Mouse (Mus musculus): ENCODE data around the gene Apoh.
A peak's percentile ranks its signal among the peaks of the same experiment; 100 is the strongest.

Apoh gene

GRCm38 (mm10) chr11:108382664-108383063 lies 39.5 kb downstream of the Apoh start:
- DNase-seq (ENCODE audit: low spot score in 2 of 2), result no peak

GRCm38 (mm10) chr11:108384920-108385665 lies 41.9 kb downstream of the Apoh start:
- no peak for DNase-seq (ENCODE audit: low spot score in 2 of 2)

GRCm38 (mm10) chr11:108385666-108386024 lies 42.5 kb downstream of the Apoh start:
- no peak for DNase-seq (ENCODE audit: low spot score in 2 of 2)

GRCm38 (mm10) chr11:108395061-108395460 lies 51.9 kb downstream of the Apoh start:
- DNase-seq (ENCODE audit: low spot score in 2 of 2), result no peak

GRCm38 (mm10) chr11:108396076-108396829 lies 53.1 kb downstream of the Apoh start:
- DNase-seq (ENCODE audit: low spot score in 2 of 2), result no peak

GRCm38 (mm10) chr11:108409876-108410644 lies 66.9 kb downstream of the Apoh start:
- DNase-seq (ENCODE audit: low spot score in 2 of 2), result peak; percentile 31 to 63

GRCm38 (mm10) chr11:108416360-108416759 lies 73.2 kb downstream of the Apoh start:
- no peak for DNase-seq (ENCODE audit: low spot score in 2 of 2)

GRCm38 (mm10) chr11:108418540-108418939 lies 75.4 kb downstream of the Apoh start:
- peak in 1 of 2 experiments; percentile 37 for DNase-seq (ENCODE audit: low spot score in 2 of 2)

GRCm38 (mm10) chr11:108419242-108419641 lies 76.1 kb downstream of the Apoh start:
- DNase-seq (ENCODE audit: low spot score in 2 of 2), result no peak

GRCm38 (mm10) chr11:108420751-108421150 lies 77.6 kb downstream of the Apoh start:
- DNase-seq (ENCODE audit: low spot score in 2 of 2), result no peak

GRCm38 (mm10) chr11:108423221-108423620 lies 80.1 kb downstream of the Apoh start:
- DNase-seq (ENCODE audit: low spot score in 2 of 2), result no peak

GRCm38 (mm10) chr11:108424111-108424510 lies 81.0 kb downstream of the Apoh start:
- no peak for DNase-seq (ENCODE audit: low spot score in 2 of 2)

GRCm38 (mm10) chr11:108424889-108425591 lies 81.9 kb downstream of the Apoh start, which contains the start of gene Cep112:
Cep112 (plus strand) TSS chr11:108425192.
- DNase-seq (ENCODE audit: low spot score in 2 of 2), result peak; percentile 95 to 96

- no peak for DNase-seq (ENCODE audit: low spot score in 2 of 2)
These were observed 82.4 kb downstream of the Apoh start for GRCm38 (mm10) chr11:108425592-108425921.

GRCm38 (mm10) chr11:108426086-108426485 lies 82.9 kb downstream of the Apoh start:
- DNase-seq (ENCODE audit: low spot score in 2 of 2), result no peak

- no peak for DNase-seq (ENCODE audit: low spot score in 2 of 2)
These were observed 84.0 kb downstream of the Apoh start for GRCm38 (mm10) chr11:108427191-108427590.

- DNase-seq (ENCODE audit: low spot score in 2 of 2), result no peak
These were observed 85.9 kb downstream of the Apoh start for GRCm38 (mm10) chr11:108429076-108429475.

GRCm38 (mm10) chr11:108443893-108444563 lies 100.9 kb downstream of the Apoh start:
- DNase-seq (ENCODE audit: low spot score in 2 of 2), result no peak

- DNase-seq (ENCODE audit: low spot score in 2 of 2), result no peak
These were observed 104.0 kb downstream of the Apoh start for GRCm38 (mm10) chr11:108447148-108447547.

GRCm38 (mm10) chr11:108449811-108450210 lies 106.7 kb downstream of the Apoh start:
- DNase-seq (ENCODE audit: low spot score in 2 of 2), result peak; percentile 71 to 79

- no peak for DNase-seq (ENCODE audit: low spot score in 2 of 2)
These were observed 116.4 kb downstream of the Apoh start for GRCm38 (mm10) chr11:108459599-108459998.

All from frontal cortex, postnatal 36 days (tissue).